Mouse (Mus musculus): ENCODE data around the gene Anp32e.
"Not testable (repeated sequence)": the region's sequence is repeated elsewhere in the genome, so short reads cannot be mapped to it uniquely, and the experiment has no call there.

Gene Anp32e

DNA sequence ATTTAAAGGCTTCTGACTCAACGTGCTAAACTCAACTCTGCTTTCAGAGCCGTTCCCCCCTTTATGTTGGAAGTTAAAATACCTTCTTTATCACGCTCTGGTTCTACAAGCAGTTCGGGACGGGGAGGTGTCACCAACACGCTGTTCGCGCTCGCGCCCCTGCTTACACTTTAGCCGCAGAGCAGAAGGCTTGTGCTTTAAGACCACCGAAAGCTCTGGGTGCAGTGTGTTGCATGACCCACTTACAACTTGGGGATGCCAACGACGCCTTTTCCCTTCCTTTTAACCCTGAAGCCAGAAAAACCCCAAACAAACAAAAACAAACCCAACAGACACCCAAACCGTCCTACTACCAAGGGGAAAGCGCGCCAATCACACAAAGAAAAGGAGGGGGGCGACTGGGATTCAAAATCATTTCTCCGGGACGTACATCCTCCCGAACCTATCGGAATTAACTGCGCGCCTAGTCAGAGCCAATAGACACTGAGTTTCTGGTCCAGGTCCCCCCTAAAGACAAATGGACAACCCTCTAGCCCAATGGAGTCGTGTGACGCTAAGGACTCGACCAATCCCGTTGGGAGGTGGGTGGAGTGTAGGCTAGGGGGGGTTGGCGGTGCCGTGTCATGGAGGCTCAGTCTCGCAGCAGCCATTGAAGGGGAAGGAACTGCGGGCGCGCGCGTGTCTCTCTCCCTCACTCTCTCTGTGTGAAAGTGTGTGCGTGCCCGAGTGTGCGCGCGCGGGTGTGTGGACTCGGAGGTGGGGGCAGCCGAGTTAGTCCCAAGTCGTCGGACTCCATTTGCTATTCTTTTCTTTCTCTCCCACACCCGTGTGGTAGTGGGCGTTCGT is at the start of gene Anp32e:
TSS of gene Anp32e (plus strand) at position 589 of the 846 bp plus-strand sequence.
- DNase-seq = peak; percentile 96

DNA sequence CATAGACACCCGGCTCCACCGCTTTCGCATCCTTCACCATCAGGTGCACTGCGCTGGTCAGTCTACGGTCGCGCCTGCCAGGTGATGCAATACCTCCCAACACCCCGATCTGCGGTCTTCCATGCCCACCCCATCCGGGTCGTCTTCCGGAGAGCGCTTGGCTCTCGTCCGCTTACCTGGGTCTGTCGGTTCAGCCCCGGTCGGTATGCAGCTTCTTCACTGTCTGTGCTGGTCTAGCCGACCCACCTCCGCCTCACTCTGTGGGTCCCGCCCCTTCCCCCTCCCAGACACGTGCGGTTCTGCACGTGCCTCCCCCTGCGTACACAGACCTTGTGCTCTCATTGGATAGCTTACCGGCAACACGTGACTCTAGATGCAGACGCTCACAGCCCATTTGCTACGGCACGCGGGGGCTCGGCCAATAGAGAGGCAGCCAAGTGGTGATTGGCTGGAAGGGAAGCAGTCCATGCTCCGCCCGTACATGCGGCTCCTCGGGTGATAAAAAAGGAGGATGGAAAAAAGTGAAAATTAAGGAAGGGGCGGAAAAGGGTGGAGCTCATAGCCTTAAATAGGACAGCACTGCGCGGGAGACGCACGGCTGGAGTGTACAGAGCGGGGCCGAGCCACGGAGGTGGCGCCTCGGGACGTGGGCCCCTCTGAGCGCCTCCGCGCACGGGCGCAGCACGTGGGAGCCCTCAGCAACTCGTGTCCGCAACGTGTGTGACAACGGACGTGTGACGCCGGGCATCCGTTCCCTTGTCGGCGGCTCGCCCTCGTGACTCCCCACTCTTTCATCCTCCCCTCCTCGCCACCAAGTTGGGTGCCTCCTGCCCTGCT is 46.8 kb upstream of the Anp32e start, which contains the start of gene Ciart:
TSS of gene Ciart (minus strand) at position 273 of the 837 bp plus-strand sequence.
- peak; percentile 94 to 95 for DNase-seq

DNA sequence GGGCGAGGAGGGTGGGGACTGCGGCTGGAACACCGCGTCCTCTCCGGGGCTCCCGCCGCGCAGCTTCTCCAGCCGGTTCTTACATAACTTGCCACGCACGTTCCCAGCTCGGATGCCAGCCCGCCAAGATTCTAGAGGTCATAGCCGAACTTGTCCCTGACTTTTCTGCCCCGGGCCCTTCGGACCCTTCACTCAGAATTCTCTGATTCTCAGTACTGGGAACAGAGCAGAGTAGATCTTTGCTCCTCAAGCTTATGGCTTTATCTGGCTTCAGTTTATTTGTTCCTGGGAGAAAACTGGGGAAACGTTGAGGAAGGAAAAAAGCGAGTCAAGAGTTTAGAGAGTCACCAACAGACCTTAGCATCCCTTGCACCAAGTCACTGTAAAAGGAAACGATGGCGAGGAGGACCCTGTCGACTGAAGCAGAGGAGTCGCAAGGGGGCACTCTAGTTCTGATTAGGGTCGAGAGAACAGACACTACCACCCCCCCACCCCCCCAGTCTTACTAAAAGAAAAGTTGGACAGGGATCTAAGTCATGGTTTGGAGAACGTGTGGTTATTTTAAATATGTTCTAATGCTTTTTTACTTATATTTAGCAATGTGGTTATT is 46.1 kb upstream of the Anp32e start:
- peak; percentile 49 to 77 for DNase-seq

DNA sequence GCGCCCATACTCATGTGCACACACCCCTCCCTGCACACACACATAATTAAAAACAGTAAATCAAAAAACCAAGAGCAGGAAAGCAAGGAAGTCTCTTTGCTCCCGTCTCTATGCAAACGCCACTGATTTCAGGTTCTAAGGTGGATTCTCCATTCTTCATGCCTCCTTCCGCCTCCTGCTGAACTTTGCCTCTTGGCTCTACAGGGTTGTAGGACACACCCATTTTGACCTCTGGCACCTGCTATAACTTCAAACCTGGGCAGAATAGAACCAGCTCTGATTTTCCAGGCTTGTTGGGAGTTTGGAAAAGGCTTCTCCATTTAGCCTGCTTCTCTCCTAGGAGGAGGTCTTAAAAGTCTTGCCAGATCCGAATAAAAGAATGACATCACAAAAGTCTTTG is 44.6 kb upstream of the Anp32e start:
- DNase-seq = no peak

DNA sequence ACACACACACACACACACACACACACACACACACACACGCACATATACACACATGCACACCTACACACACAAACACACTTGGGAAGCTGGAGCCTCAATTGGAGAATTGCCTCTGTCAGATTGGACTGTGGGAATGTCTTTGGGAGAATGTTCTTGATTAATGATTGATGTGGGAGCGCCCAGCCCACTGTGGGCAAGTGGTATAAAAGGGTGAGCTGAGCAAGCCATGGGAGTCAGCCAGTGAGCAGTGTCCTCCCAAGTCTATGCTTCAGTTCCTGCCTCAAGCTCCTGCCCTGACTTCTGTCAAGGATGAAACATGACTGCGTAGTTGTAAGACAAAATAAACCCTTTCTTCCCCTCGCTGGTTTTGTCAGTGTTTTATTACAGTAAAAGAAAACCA is 41.5 kb upstream of the Anp32e start:
- no peak for DNase-seq

DNA sequence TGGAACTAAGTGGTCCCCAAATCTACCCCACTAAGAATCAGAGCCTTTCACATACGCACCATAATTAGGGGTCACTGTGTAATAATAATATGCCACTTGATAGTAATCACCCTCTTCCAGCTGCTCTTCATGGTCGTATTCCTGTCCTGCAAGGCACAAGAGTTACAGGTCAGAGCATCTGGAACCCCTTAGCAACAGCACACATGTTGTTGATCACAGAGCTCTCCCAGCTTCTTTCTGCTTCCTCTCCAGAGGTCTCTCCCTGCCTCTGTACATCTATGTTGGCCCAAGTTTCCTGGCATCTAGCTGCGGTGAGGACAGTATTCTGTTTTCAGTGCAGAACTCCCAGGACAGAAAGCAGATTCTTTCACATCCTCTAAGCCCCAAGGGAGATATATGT is 39.4 kb upstream of the Anp32e start:
- no peak for DNase-seq

DNA sequence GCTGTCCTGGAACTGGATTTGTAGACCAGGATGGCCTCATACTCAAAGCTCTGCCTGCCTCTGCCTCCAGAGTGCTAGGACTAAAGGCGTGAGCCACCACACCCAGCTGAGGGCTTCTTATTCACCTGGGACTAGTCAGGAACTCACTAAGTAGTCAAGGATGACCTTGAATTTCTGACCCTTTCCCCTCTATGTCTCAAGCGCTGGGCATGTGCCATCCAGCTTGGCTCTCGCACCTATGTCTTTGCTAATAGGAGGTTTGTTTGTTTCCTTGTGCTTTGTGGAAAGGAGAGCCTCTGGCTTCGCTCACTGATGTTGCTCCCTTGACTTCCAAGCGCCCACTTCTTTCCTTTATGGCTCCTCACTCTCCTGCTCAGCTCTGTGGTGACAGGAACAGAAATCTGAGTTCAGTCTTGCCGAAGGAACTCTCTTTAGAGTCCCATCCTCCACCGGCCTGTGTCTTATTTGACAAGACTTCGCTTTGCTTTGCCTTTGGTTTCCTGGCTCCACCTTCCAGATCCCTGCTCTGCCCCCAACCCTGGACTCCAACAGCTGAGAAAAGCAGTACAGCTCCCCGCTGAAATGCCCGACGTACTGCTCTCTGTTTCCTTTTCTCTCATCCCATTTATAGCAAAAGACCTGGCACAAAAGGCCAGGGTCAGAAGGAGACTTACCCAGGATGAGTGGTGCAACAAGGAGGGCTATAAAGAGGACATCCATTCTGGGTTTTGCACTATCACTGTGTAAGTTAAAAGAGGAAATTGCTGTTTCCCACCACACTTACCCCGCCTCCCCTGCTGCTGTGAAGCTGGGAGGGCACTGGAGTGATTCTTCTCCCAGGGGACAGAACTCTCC is 37.6 kb upstream of the Anp32e start, which contains the start of gene BC028528:
TSS of gene BC028528 (minus strand) at position 795 of the 855 bp plus-strand sequence.
- no peak for DNase-seq

DNA sequence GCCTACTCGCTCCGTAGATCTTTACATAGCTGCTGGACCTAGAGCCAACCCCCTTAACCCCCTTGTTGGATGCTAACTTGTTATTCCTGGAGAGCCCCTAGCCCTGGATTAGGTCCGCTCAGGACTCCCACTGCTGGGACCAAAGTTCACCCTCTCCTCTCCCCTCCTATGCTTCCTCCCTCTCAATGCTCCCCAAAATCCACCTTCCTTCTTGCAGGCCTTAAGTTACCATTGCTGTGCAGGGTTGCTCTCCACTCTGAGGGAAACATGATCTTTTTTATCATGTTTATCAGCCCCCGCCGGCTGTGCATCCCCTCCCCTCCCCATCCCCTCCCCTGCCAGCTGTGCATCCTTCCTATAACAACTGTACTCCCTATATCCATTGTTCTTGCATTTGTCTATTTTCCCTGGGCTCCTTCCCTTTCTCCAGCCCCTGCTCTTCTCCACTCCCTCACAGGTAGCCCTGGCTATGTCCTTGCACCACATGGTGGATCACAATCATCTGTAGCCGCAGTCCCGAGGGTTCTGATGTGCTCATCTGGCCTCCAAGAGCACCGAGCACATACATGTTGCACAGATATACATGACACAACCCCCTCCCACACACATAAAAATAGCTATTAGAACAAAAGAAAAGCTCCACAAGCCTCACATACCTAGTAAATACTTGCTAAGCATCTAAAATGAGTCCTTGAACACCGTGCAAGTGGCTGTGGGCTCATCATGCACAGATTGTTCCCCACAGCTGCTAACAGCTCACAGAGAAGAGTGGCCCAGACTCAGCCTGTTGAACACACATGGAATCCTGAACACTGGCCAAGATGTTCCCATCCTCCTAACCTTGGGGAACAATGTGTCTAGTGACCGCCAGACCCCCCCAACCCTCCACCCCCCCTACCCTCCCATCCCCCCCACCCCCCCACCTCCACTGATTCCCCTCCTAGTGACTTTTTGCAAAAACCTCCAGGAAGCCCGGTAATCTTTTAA is 36.7 kb upstream of the Anp32e start:
- no peak for DNase-seq

DNA sequence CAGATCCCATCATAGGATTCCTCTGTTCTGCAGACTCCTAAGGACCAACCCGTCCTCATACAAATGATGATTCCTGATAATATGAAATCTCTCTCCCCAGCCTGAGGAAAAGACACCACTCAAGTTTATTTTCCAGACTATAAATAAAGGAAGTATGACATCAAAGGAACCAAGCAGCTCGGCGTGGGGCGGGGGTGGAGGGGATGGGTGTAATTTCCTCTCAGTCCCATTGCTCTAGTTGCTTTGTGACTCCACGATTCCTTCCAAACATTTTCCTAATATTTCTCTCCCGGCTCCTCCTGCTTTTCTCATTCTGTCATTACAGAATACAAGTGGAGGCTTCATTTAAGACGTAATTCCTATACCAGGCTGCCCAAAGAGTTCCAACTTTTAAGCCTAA is 35.9 kb upstream of the Anp32e start:
- no peak for DNase-seq

DNA sequence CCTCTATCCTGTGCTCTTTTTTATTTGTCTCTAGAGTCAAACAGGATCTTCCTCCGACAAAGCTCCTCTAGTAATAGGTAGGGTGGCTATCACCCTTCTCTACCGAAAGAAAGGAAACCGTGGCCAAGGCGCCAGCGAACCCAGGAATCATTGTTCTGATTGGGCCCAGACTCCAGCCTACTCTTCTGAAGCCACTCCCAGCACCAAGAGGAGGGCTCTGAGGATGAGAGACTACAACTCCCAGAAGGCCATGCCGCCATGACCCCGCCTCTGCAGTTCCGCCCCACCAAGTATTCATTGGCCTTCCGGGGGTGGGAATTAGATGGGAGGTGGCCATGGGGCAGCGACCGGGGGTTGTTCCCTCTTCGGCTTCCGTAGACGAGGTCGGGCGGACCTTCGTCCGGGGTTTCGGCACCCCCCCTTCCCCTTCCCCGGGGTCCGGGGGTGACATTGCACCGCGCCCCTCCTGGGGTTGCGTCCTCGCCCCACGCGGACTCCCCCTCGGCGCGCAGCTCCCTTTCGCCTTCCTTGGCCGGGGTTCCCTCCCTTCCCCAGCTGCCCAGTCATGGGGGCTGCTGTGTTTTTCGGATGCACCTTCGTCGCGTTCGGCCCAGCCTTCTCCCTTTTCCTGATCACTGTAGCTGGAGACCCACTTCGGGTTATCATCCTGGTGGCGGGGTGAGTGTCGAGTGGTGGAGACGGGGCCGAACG is 35.3 kb upstream of the Anp32e start, which contains the start of gene Aph1a:
TSS of gene Aph1a (plus strand) at position 364 of the 711 bp plus-strand sequence.
- DNase-seq = peak; percentile 95 to 96

DNA sequence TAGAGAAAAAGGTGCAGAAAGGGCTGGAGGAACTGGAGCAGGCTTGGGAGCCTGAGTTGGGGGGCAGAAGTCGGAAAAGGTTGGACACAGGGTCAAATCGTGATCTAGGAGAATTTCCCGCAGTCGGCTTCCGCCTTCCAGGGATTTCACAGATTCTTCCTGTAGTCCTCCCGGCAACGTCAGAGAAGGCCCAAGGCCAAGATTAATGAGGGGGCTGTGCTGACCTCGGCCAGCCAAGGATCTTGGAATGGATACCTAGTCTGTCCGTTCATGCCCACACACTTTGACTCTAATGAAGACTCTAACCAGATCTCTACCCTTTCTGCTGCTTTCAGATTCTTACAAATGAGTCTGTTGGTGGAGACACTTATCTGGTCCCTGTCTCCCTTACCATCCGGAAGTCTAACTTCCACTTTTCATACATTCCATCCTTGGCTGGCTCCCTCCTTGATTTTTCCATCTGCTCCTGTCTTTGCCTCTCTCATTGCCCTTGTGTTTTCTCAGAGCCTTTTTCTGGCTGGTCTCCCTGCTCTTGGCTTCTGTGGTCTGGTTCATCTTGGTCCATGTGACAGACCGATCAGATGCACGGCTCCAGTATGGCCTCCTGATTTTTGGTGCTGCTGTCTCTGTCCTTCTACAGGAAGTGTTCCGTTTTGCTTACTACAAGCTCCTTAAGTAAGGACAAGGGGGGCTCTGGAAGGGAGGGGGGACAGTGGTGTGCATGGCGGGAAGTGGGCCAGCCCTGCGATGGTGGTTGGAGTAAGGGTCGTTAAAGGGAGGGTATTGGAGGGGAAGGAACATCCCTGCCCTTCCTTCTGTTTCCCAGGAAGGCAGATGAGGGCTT is 34.5 kb upstream of the Anp32e start:
- peak; percentile 61 to 65 for DNase-seq

DNA sequence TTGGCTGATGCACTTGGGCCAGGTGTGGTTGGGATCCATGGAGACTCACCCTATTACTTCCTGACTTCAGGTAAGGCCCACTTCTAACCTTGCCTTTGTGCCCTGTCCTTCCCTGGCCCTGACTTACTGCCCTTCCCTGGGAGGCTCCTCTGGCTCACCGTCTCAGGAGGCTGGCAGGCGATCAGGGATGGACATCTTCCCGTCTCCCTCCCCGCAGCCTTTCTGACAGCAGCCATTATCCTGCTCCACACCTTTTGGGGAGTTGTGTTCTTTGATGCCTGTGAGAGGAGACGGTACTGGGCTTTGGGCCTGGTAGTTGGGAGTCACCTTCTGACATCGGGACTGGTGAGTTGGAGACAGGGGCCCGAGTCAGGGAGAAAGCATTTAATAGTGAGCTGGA is 33.5 kb upstream of the Anp32e start:
- DNase-seq = not testable (repeated sequence)

DNA sequence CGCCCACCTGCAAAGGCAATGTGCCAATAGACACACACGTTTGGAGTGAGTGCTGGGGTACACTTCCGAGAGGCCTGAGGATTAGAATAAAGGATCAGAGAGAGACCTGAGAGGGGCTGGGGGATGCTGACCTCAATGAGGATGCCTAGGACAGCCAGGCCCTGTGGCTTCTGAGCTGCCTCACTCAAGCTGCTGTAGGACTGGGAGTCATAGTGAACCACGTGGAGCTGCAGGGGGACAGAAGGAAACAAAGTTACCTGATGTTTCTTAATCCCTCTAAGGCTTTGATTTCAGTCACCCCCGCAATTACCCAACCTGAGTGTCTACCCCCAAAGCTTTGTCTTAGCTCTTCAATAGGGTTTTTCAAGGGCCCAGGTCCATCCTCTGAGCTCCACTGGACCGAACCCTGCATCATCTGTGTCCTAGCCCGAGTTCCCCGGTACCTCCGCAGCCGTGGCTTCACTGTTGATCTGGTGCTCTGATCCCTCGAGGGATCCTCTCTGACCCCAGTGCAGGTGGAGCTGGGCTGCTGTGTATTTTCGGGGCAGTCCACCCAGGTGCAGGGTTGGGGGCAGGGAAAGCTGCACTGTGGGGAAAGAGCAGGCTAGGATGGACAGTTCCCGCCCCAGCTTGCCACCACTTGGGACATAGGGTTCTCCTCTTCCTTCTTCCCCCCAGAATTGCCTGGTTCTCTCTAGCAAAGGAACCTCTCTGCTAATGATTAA is 29.1 kb upstream of the Anp32e start:
- no peak for DNase-seq

DNA sequence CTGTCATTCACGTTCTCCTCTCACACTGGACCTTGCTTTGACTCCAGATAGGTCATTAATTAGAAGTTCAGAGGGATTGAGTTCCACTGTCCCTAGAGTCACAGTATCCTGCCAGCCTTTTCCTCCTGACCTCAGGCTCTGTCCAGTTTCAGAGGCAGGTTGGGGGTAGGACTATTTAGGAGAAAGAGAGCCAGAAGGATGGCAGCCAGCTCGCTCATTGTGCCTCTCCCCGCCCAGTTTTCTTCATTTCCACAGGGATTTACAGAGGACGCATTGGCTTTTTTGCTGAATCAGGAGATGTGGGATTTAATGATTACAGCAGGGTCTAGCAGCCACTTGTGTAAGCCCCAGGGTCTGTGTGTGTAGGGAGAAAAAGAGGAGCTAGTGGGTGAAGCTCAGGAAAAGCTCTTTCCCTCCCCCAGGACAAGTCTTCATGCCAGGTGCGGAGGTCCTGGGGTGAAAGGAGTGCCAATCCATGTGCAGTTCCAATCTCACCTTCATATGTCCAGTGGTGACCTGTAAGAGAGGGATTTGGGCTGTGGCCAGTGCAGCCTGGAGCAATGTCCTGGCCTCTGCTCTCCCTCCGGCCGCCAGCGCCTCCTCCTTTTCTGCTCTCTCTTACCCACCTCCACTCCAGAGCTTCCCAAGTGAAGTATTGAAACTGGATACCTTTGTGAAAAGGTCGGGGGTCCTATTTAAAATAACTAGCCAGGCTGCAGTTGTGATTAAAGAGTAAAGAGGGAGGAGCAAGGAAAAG is 27.3 kb upstream of the Anp32e start:
- no peak for DNase-seq

DNA sequence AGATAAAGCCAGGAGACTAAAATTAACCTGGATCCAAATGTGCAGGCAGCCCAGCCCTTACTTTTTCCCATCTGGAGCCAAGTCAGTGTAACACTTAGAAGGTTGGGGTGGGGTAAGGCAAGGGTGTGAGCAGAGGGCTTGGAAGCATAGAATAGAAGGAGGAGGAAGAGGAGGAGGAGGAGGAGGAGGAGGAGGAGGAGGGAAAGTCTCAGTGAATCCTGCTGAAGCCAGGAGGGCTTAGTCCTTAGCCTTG is 26.7 kb upstream of the Anp32e start:
- no peak for DNase-seq

DNA sequence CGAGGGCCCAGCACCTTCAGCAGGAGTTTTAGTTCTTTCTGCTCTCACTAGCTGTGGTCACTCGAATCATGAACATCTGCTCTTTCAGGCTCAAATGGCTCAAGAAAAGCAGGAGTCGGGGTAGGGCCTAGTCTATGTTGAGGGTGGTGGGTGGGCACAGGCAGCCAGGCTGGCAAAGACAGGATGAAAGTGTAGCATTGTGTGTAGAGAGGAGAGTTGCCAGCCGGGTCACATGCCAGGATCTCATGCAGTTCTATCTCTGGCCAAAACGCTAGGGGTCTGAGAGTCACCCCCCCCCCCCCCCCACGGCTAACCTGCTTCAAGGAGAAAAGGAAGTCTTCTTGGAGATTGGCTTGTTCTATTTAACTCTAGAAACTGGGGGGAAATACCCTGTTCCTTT is 26.4 kb upstream of the Anp32e start:
- no peak for DNase-seq

DNA sequence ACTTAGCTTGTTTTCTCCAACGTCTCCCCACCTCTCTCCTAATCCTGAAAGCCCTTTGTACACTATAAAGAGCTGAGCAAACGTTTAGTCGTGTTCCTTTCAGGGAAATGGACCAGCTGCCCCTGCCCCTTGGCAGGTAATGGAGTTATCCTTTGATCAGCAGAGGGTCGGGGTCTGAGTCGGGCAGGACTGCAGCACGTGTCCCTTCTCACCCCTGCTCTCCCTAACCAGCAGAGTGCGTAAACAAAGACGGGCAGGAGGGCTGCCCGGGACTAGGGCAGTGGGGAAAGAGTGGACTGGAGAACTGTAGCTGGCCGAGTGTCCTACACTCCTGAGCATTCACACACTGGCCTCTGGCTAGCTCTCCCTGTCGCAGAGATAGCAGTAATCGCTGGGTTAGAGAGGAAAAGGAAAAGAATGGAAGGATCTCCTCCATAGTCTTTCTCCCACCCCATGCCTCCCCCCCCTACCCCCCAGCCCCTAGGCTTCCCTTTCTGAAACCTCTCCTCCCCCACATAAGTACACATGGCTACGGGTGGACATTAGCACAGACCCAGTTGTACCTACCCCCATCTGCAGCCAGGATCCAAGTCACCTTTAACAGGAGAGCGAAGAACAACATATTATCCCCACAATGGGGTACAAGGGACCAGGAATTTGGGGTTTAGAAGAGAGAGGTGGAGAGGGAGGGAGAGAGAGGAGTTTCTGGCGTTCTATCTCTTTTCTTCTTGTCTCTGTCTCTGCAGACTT is 25.1 kb upstream of the Anp32e start:
- DNase-seq = no peak

Data from cerebellum, postnatal 25 days (tissue).